Mouse (Mus musculus): Measurements from ENCODE around the gene Olfr957. TPM values are rescaled to one million over a fixed set of nuclear protein-coding genes. Genes with fewer than 3 reads are reported as not detected.

The Olfr957 gene
- polyA plus RNA-seq, 1 experiment from 2014 or later: not detected

Other genes starting within 250 kb of the Olfr957 start
- not detected in 2 replicates for gene Olfr945, start 239.0 kb downstream of the Olfr957 start, polyA plus RNA-seq (2016; fragmentation: Nextera tagmentation; extraction: Ambion mirVana)
- gene Olfr948, start 189.8 kb downstream of the Olfr957 start, polyA plus RNA-seq (2016; fragmentation: Nextera tagmentation; extraction: Ambion mirVana): not detected in 2 replicates
- gene Olfr951, start 128.4 kb downstream of the Olfr957 start, polyA plus RNA-seq (2016; fragmentation: Nextera tagmentation; extraction: Ambion mirVana): not detected in 2 replicates
- gene Olfr952, start 88.7 kb downstream of the Olfr957 start, polyA plus RNA-seq (2016; fragmentation: Nextera tagmentation; extraction: Ambion mirVana): not detected in 2 replicates
- gene Olfr954, start 59.1 kb downstream of the Olfr957 start, polyA plus RNA-seq (2016; fragmentation: Nextera tagmentation; extraction: Ambion mirVana): not detected in 2 replicates
- not detected in 2 replicates for gene Olfr955, start 43.9 kb downstream of the Olfr957 start, polyA plus RNA-seq (2016; fragmentation: Nextera tagmentation; extraction: Ambion mirVana)
- not detected in 2 replicates for gene Olfr44, start 21.8 kb downstream of the Olfr957 start, polyA plus RNA-seq (2016; fragmentation: Nextera tagmentation; extraction: Ambion mirVana)
- not detected in 2 replicates for gene Olfr958, start 38.2 kb upstream of the Olfr957 start, polyA plus RNA-seq (2016; fragmentation: Nextera tagmentation; extraction: Ambion mirVana)
- gene Olfr959, start 59.8 kb upstream of the Olfr957 start, polyA plus RNA-seq (2016; fragmentation: Nextera tagmentation; extraction: Ambion mirVana): not detected in 2 replicates
- 4.7 and 5.9 TPM in 2 replicates for gene AW551984, start 88.6 kb upstream of the Olfr957 start, polyA plus RNA-seq (2016; fragmentation: Nextera tagmentation; extraction: Ambion mirVana)
- gene Olfr148, start 94.8 kb upstream of the Olfr957 start, polyA plus RNA-seq (2016; fragmentation: Nextera tagmentation; extraction: Ambion mirVana): not detected in 2 replicates
- not detected in 2 replicates for gene Olfr960, start 105.6 kb upstream of the Olfr957 start, polyA plus RNA-seq (2016; fragmentation: Nextera tagmentation; extraction: Ambion mirVana)
- not detected in 2 replicates for gene Olfr961, start 129.3 kb upstream of the Olfr957 start, polyA plus RNA-seq (2016; fragmentation: Nextera tagmentation; extraction: Ambion mirVana)
- not detected in 2 replicates for gene Olfr963, start 151.4 kb upstream of the Olfr957 start, polyA plus RNA-seq (2016; fragmentation: Nextera tagmentation; extraction: Ambion mirVana)
- gene Olfr149, start 191.3 kb upstream of the Olfr957 start, polyA plus RNA-seq (2016; fragmentation: Nextera tagmentation; extraction: Ambion mirVana): not detected in 2 replicates
- not detected in 2 replicates for gene Olfr965, start 195.5 kb upstream of the Olfr957 start, polyA plus RNA-seq (2016; fragmentation: Nextera tagmentation; extraction: Ambion mirVana)
- gene Olfr150, start 215.2 kb upstream of the Olfr957 start, polyA plus RNA-seq (2016; fragmentation: Nextera tagmentation; extraction: Ambion mirVana): not detected in 2 replicates
- gene Olfr967, start 230.4 kb upstream of the Olfr957 start, polyA plus RNA-seq (2016; fragmentation: Nextera tagmentation; extraction: Ambion mirVana): not detected in 2 replicates

All from liver, embryonic 12.5 days (tissue).